In genomic region chr9:59533889-59534288, GRCm38 (mm10) we compare ENCODE assay signal across 12 mouse cellular contexts. TPM values are rescaled to one million over a fixed set of nuclear protein-coding genes. Genes with fewer than 3 reads are reported as not detected.
A peak's percentile ranks its signal among the peaks of the same experiment; 100 is the strongest.
DNase-seq lines count a peak whose midpoint lies in the region; TF ChIP-seq lines count a peak whose summit lies in the region.
"Had no signal": no experiment of that assay in that cellular context is flagged by ENCODE, and none has a peak within 500 bp of the region (broad histone marks: within the 10 kb centered on the region; RNA-seq: fewer than 3 reads in every experiment).

No protein-coding gene starts in this region.

- TF ChIP-seq POLR2A in embryonic fibroblast, embryonic 13.5 days (IDR thresholded peaks at IDR 0.05; ENCODE audit: low read depth, low read length) = no peak

- 80% methylated on average over 4 of the region's 4 CpGs for WGBS in midbrain, embryonic 10.5 days

- H3K4me1 ChIP-seq in embryonic fibroblast, embryonic 13.5 days (ENCODE audit: control insufficient read depth, insufficient read depth, low read length) = 0 out of 2 replicates have a peak, but pooled peaks cover 3% of the 10 kb centered on the region
- H3K4me1 ChIP-seq in midbrain, embryonic 10.5 days = peaks cover 9% of the 10 kb centered on the region

- H3K27me3 ChIP-seq in midbrain, embryonic 10.5 days (ENCODE audit: low read depth, poor library complexity, severe bottlenecking) = peaks cover 9% of the 10 kb centered on the region

- H3K4me3 ChIP-seq in embryonic fibroblast, embryonic 13.5 days (ENCODE audit: insufficient read depth, low read length) = no peak overlapping the region
- no peak overlapping the region for H3K4me3 ChIP-seq in midbrain, embryonic 10.5 days
- H3K4me3 ChIP-seq: forebrain, embryonic 10.5 days had no signal

- H3K36me3 ChIP-seq in midbrain, embryonic 10.5 days = no peaks in the 10 kb centered on the region
- H3K36me3 ChIP-seq: forebrain, embryonic 10.5 days had no signal

- peak overlapping the region; percentile 15; the same call in 1 of the 2 replicates for H3K27ac ChIP-seq in embryonic fibroblast, embryonic 13.5 days (ENCODE audit: insufficient read depth, low read length)
- H3K27ac ChIP-seq in midbrain, embryonic 10.5 days (replicated peaks) = no peak overlapping the region
- H3K27ac ChIP-seq: forebrain, embryonic 10.5 days had no signal

- H3K9me3 ChIP-seq in midbrain, embryonic 10.5 days (replicated peaks) = no peaks in the 10 kb centered on the region
- H3K9me3 ChIP-seq: forebrain, embryonic 10.5 days had no signal

- DNase-seq in adrenal gland, adult 2 months = peak; percentile 87
- no peak for DNase-seq in adrenal gland, adult 18-20 months (ENCODE audit: low spot score in 2 of 2)
- peak; percentile 80 for DNase-seq in adrenal gland, adult 8-10 months
- DNase-seq in lung, postnatal 14 days = peak; percentile 32
- no peak for DNase-seq in thymus, postnatal 0 days (ENCODE audit: low spot score)
- DNase-seq in frontal cortex, adult 2 months (ENCODE audit: extremely low spot score in 1 of 2, low spot score in 1 of 2) = no peak
- no peak for DNase-seq in midbrain, embryonic 10.5 days (ENCODE audit: low spot score)
- DNase-seq: left cerebral cortex, postnatal 4 days; thymus, adult 2 months had no signal

- TF ChIP-seq CTCF in embryonic fibroblast, embryonic 13.5 days (IDR thresholded peaks at IDR 0.05; ENCODE audit: borderline replicate concordance, insufficient read depth, low read length) = no peak

RNA-seq across cellular contexts. Expression of gene Hexa, which starts 5.5 kb away (rescaled TPM):
- 100 to 1,000 TPM; 134 to 162 TPM for total RNA-seq in adrenal gland, adult 2 months (2021)
- 123 and 137 TPM in 2 replicates for polyA plus RNA-seq in adrenal gland, adult 2 months (2012; rRNA removed)
- 100 to 1,000 TPM; 110 to 154 TPM for total RNA-seq in adrenal gland, adult 18-20 months (2021)
- total RNA-seq in adrenal gland, adult 8-10 months (2022) = 100 to 1,000 TPM; 125 to 176 (median 142) TPM
- polyA plus RNA-seq in embryonic fibroblast, embryonic 13.5 days (2011; ENCODE audit: insufficient read length, low read depth, missing spikeins) = 144 TPM in 2 replicates
- 39.9 and 47.7 TPM in 2 replicates for polyA plus RNA-seq in thymus, postnatal 0 days (2015; fragmentation: Nextera tagmentation; extraction: Ambion mirVana)
- polyA plus RNA-seq in frontal cortex, adult 2 months (2012; rRNA removed) = 59.6 and 59.9 TPM in 2 replicates
- 50.4 and 51.2 TPM in 2 replicates for polyA plus RNA-seq in midbrain, embryonic 10.5 days (2016; fragmentation: Nextera tagmentation; extraction: Ambion mirVana)

RNA-seq across cellular contexts. Expression of gene Tmem202, which starts 5.8 kb away (rescaled TPM):
- 1 to 10 TPM; 2.5 to 3.5 TPM for total RNA-seq in adrenal gland, adult 2 months (2021)
- polyA plus RNA-seq in adrenal gland, adult 2 months (2012; rRNA removed) = 4.1 and 4.4 TPM in 2 replicates
- 1 to 10 TPM; 2.9 to 3.1 TPM for total RNA-seq in adrenal gland, adult 18-20 months (2021)
- 1 to 10 TPM; 1.5 to 3.9 (median 3.5) TPM for total RNA-seq in adrenal gland, adult 8-10 months (2022)
- polyA plus RNA-seq in embryonic fibroblast, embryonic 13.5 days (2011; ENCODE audit: insufficient read length, low read depth, missing spikeins) = 2.3 and 2.4 TPM in 2 replicates
- 0.23 and 0.72 TPM in 2 replicates for polyA plus RNA-seq in thymus, postnatal 0 days (2015; fragmentation: Nextera tagmentation; extraction: Ambion mirVana)
- polyA plus RNA-seq in frontal cortex, adult 2 months (2012; rRNA removed) = 2.5 and 3.6 TPM in 2 replicates
- polyA plus RNA-seq in midbrain, embryonic 10.5 days (2016; fragmentation: Nextera tagmentation; extraction: Ambion mirVana) = 0.09 and 0.12 TPM in 2 replicates
- polyA plus RNA-seq: forebrain, embryonic 10.5 days; midbrain, embryonic 11.5 days had no signal

RNA-seq across cellular contexts. Expression of gene Celf6, which starts 43.8 kb away (rescaled TPM):
- 1 to 10 TPM; 3.0 to 8.6 TPM for total RNA-seq in adrenal gland, adult 2 months (2021)
- polyA plus RNA-seq in adrenal gland, adult 2 months (2012; rRNA removed) = 3.9 and 13.9 TPM in 2 replicates
- total RNA-seq in adrenal gland, adult 18-20 months (2021) = 1 to 10 TPM; 5.0 to 5.7 TPM
- total RNA-seq in adrenal gland, adult 8-10 months (2022) = 10 to 100 TPM in 2 of 4 experiments, 1 to 10 TPM in 2; 5.8 to 16.0 (median 9.7) TPM
- not detected in 2 replicates for polyA plus RNA-seq in embryonic fibroblast, embryonic 13.5 days (2011; ENCODE audit: insufficient read length, low read depth, missing spikeins)
- 0.08 TPM in 1 of 2 replicates, not detected in the other for polyA plus RNA-seq in thymus, postnatal 0 days (2015; fragmentation: Nextera tagmentation; extraction: Ambion mirVana)
- polyA plus RNA-seq in frontal cortex, adult 2 months (2012; rRNA removed) = 17.5 and 19.3 TPM in 2 replicates
- polyA plus RNA-seq in midbrain, embryonic 10.5 days (2016; fragmentation: Nextera tagmentation; extraction: Ambion mirVana) = 4.4 and 8.2 TPM in 2 replicates
- polyA plus RNA-seq: thymus, adult 2 months had no signal

RNA-seq across cellular contexts. Expression of gene Arih1, which starts 47.5 kb away (rescaled TPM):
- total RNA-seq in adrenal gland, adult 2 months (2021) = 100 to 1,000 TPM in 1 of 2 experiments, 10 to 100 TPM in 1; 99.3 to 152 TPM
- polyA plus RNA-seq in adrenal gland, adult 2 months (2012; rRNA removed) = 10.2 and 13.6 TPM in 2 replicates
- 100 to 1,000 TPM; 113 to 143 TPM for total RNA-seq in adrenal gland, adult 18-20 months (2021)
- 100 to 1,000 TPM; 107 to 144 (median 120) TPM for total RNA-seq in adrenal gland, adult 8-10 months (2022)
- 162 TPM in 2 replicates for polyA plus RNA-seq in embryonic fibroblast, embryonic 13.5 days (2011; ENCODE audit: insufficient read length, low read depth, missing spikeins)
- 12.3 and 13.7 TPM in 2 replicates for polyA plus RNA-seq in thymus, postnatal 0 days (2015; fragmentation: Nextera tagmentation; extraction: Ambion mirVana)
- polyA plus RNA-seq in frontal cortex, adult 2 months (2012; rRNA removed) = 50.1 and 53.1 TPM in 2 replicates
- 14.1 and 14.4 TPM in 2 replicates for polyA plus RNA-seq in midbrain, embryonic 10.5 days (2016; fragmentation: Nextera tagmentation; extraction: Ambion mirVana)

Comparison
In these comparisons a context has a peak if more than half of its experiments do, and no peak if none do; other contexts are left out.
1. DNase-seq: peak in adrenal gland, adult 2 months (single experiment), adrenal gland, adult 8-10 months (single experiment) and lung, postnatal 14 days (single experiment); none in adrenal gland, adult 18-20 months (0 of 2), thymus, postnatal 0 days (single experiment), frontal cortex, adult 2 months (0 of 2) and midbrain, embryonic 10.5 days (single experiment).